Mouse (Mus musculus) heart, embryonic 10.5 days (tissue): Measurements from ENCODE around the gene Acaca. TPM values are rescaled to one million over a fixed set of nuclear protein-coding genes. Genes with fewer than 3 reads are reported as not detected.

ENCODE experiments used
- DNase-seq: peaks from one replicate; pipeline ENCODE4 v3.0.0-alpha.2; 2017; ENCODE audit warnings: low spot score
- H3K27ac ChIP-seq: fragments of 300-500 bp; sonication (generic); 2 replicates; pipeline ENCODE4 v1.5.1; 2016; ENCODE audit warnings: mild to moderate bottlenecking
- H3K27me3 ChIP-seq: fragments of 300-500 bp; sonication (generic); 2 replicates; pipeline ENCODE4 v1.6.1; 2016; ENCODE audit warnings: mild to moderate bottlenecking; ENCODE audit not compliant: poor library complexity, insufficient read depth, severe bottlenecking
- H3K36me3 ChIP-seq: fragments of 300-500 bp; sonication (generic); 2 replicates; pipeline ENCODE4 v1.6.1; 2016; ENCODE audit warnings: mild to moderate bottlenecking, moderate library complexity
- H3K4me1 ChIP-seq: fragments of 300-500 bp; sonication (generic); 2 replicates; pipeline ENCODE4 v1.6.1; 2016; ENCODE audit warnings: mild to moderate bottlenecking
- H3K4me3 ChIP-seq: fragments of 300-500 bp; sonication (generic); 2 replicates; pipeline ENCODE4 v1.5.1; 2016; ENCODE audit warnings: mild to moderate bottlenecking, moderate library complexity
- H3K9me3 ChIP-seq: fragments of 300-500 bp; sonication (generic); 2 replicates; pipeline ENCODE4 v1.6.1; 2016; ENCODE audit warnings: mild to moderate bottlenecking, moderate library complexity
- WGBS: fragments of 180-500 bp; shearing (Covaris S2); methylation state at CpG from one replicate; pipeline ENCODE4 v1.1.7; 2016; 5-methylcytosine and 5-hydroxymethylcytosine counted together
- polyA plus RNA-seq: library from polyadenylated mRNA; unstranded; fragments of >200 nt; fragmentation: Nextera tagmentation; extraction: Ambion mirVana; gene quantifications from 2 replicates; pipeline ENCODE4 v1.2.1, GENCODE M21; 2016

Acaca gene
- polyA plus RNA-seq, 1 experiment from 2014 or later: 13.3 TPM

DNA sequence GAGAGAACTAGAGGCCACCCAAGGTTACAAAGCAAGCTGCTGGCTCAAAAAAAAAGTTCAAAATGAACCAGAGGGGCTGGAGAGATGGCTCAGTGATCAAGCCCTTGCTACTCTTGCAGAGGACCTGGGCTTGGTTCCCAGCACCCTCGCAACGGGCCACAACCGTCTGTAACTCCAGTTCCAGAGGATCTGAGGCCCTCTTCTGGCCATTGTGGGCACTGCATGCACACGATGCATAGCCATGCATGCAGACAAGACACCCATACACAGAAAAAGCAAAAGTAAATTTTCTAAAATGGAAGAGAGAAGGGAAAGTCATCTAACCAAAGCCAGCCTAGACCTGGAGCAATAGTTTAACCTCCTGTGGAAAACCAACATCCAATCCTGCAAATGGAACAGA lies 277.3 kb downstream of the Acaca start:
- H3K36me3 ChIP-seq: no peaks in the 10 kb centered on the region
- H3K9me3 ChIP-seq: 0 out of 2 replicates have a peak, but pooled peaks cover 4% of the 10 kb centered on the region
- no peak overlapping the region for H3K4me3 ChIP-seq
- no peaks in the 10 kb centered on the region for H3K27me3 ChIP-seq
- no peak for DNase-seq
- H3K4me1 ChIP-seq: peaks cover 28% of the 10 kb centered on the region
- no peak overlapping the region for H3K27ac ChIP-seq
- WGBS: 91% methylated on average over 4 of the region's 4 CpGs

- H3K36me3 ChIP-seq: no peaks in the 10 kb centered on the region
- no peak for DNase-seq
- no peaks in the 10 kb centered on the region for H3K27me3 ChIP-seq
- no peak overlapping the region for H3K4me3 ChIP-seq
- H3K4me1 ChIP-seq: peaks cover 30% of the 10 kb centered on the region
- 55% methylated on average over 4 of the region's 4 CpGs for WGBS
- H3K9me3 ChIP-seq: 0 out of 2 replicates have a peak, but pooled peaks cover 4% of the 10 kb centered on the region
- no peak overlapping the region for H3K27ac ChIP-seq
Observed at GRCm38 (mm10) chr11:84410383-84410782, 280.9 kb downstream of the Acaca start.

DNA sequence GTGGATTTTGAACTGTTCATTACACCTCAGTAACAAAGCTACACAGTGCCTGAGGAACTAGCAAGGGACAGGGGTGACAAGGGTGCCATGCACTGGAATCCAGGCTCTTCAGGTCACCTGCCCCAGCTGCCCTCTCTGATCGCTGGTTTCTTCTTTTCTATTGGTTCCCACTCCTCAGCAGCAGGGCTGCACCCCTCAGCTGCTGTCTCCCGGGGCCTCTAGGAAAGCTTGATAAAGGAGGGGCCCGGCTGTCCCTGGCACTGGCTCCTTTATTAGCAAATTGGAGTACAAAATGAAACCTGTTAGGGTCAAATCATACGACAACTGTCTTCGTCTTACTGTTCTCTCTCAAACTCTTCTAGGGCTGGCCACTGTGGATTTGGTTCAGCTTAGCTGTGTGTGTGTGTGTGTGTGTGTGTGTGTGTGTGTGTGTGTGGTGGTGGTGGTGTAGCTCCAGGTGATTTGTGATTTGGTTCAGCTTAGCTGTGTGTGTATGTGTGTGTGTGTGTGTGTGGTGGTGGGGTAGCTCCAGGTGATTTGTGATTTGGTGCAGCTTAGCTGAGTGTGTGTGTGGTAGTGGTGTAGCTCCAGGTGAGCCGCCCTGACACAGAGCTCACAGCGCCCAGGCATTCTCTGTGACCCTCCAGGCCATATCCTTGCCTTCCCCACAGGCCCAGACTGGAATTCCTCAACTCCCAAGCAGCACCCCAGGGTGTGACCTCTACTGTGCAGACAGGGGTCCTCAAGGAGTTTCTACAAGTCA lies 281.6 kb downstream of the Acaca start:
- WGBS: 58% methylated on average over 7 of the region's 7 CpGs
- peak overlapping the region; percentile 63; the same call in 1 of the 2 replicates for H3K27ac ChIP-seq
- DNase-seq: no peak

DNA sequence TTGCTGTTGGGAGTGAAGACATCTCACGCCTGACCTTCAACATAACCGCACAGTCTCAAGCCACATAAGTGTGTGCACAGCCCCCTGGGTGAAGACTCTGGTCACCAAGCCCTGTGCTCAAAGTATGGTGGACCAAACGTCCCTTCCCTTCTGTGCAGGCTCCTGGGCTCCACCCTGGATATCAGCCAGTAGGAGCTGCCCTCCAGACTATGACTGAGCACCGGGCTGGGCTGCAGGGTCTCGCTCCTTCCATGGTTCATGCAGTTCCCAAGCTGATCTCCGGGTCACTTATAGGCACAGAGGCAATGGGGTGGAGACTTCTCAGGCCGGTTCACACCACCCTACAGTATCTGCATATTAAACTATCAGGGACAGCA lies 282.2 kb downstream of the Acaca start:
- 0 out of 2 replicates have a peak, but pooled peaks cover 3% of the 10 kb centered on the region for H3K9me3 ChIP-seq
- H3K36me3 ChIP-seq: no peaks in the 10 kb centered on the region
- no peak for DNase-seq
- no peak overlapping the region for H3K4me3 ChIP-seq
- peaks cover 30% of the 10 kb centered on the region for H3K4me1 ChIP-seq
- WGBS: 62% methylated on average over 7 of the region's 7 CpGs
- H3K27me3 ChIP-seq: no peaks in the 10 kb centered on the region
- peak overlapping the region; percentile 63; the same call in 1 of the 2 replicates for H3K27ac ChIP-seq

More for the DNA sequence above, 281.6 kb downstream of the Acaca start:
- peaks cover 30% of the 10 kb centered on the region for H3K4me1 ChIP-seq
- no peaks in the 10 kb centered on the region for H3K27me3 ChIP-seq
- no peak overlapping the region for H3K4me3 ChIP-seq
- 0 out of 2 replicates have a peak, but pooled peaks cover 4% of the 10 kb centered on the region for H3K9me3 ChIP-seq
- no peaks in the 10 kb centered on the region for H3K36me3 ChIP-seq

- DNase-seq: no peak
- peaks cover 30% of the 10 kb centered on the region for H3K4me1 ChIP-seq
- H3K9me3 ChIP-seq: no peaks in the 10 kb centered on the region
- no peaks in the 10 kb centered on the region for H3K27me3 ChIP-seq
- peak overlapping the region; percentile 83 for H3K27ac ChIP-seq
- H3K36me3 ChIP-seq: no peaks in the 10 kb centered on the region
- 64% methylated on average over 12 of the region's 12 CpGs for WGBS
- H3K4me3 ChIP-seq: no peak overlapping the region
Observed at GRCm38 (mm10) chr11:84412201-84412934, 282.9 kb downstream of the Acaca start.

DNA sequence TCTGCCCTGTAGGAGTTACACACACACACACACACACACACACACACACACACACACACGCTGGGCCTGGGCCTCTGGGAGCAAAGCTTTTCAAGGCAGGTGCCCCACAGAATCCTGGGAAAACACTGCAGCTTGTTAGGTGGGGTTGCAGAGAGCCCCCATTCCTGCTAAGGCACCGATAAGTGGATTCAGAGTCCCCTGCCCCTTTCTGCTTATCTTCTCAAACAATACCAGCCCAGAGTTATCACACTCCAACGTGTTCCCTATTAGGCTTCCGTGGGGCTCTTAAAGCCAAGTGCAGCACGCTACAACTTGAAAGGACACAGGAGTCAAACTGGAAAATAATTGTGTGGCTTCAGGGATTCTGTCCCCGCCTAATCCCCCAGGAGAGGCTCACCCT lies 283.6 kb downstream of the Acaca start:
- H3K4me1 ChIP-seq: peaks cover 30% of the 10 kb centered on the region
- 23% methylated on average over 6 of the region's 6 CpGs for WGBS
- no peak overlapping the region for H3K4me3 ChIP-seq
- peak overlapping the region; percentile 83 for H3K27ac ChIP-seq
- peak; percentile 85 for DNase-seq
- H3K27me3 ChIP-seq: no peaks in the 10 kb centered on the region
- no peaks in the 10 kb centered on the region for H3K9me3 ChIP-seq
- no peaks in the 10 kb centered on the region for H3K36me3 ChIP-seq

GRCm38 (mm10) chr11:84420779-84421178 lies 291.3 kb downstream of the Acaca start:
- no peak for DNase-seq
- no peaks in the 10 kb centered on the region for H3K9me3 ChIP-seq
- H3K27me3 ChIP-seq: no peaks in the 10 kb centered on the region
- peaks cover 6% of the 10 kb centered on the region; the same call in 1 of the 2 replicates for H3K36me3 ChIP-seq
- 92% methylated on average over 6 of the region's 6 CpGs for WGBS
- peaks cover 37% of the 10 kb centered on the region for H3K4me1 ChIP-seq
- H3K4me3 ChIP-seq: no peak overlapping the region
- no peak overlapping the region for H3K27ac ChIP-seq

GRCm38 (mm10) chr11:84425736-84426632 lies 296.5 kb downstream of the Acaca start:
- Histone ChIP-seq H3K36me3 (peaks cover 10% of the 10 kb centered on the region), H3K9me3 (no peaks in the 10 kb centered on the region), H3K27me3 (no peaks in the 10 kb centered on the region), H3K4me3 (no peak overlapping the region), H3K27ac (no peak overlapping the region), H3K4me1 (peaks cover 42% of the 10 kb centered on the region)
- DNase-seq: no peak
- 74% methylated on average over 13 of the region's 13 CpGs for WGBS

DNA sequence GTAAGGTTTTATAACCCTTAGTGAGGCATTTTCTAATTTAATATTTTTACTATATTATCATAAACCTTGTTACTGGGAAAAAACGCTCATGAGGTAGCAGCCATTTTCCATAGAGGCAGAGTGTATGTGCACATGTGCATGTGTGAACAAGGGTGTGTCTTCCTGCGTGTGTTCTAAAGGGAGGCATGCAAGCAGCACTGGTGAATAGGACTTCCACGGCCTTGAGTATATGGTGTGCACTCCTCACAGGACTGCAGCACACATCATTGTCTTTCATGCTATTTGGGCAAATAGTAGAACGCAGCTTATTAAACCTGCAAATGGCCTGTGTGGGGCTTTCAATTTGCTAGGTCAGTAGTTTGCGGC lies 297.1 kb downstream of the Acaca start:
- H3K9me3 ChIP-seq: no peaks in the 10 kb centered on the region
- peaks cover 37% of the 10 kb centered on the region for H3K4me1 ChIP-seq
- H3K27ac ChIP-seq: no peak overlapping the region
- no peak overlapping the region for H3K4me3 ChIP-seq
- no peaks in the 10 kb centered on the region for H3K27me3 ChIP-seq
- no peak for DNase-seq
- WGBS: 90% methylated on average over 5 of the region's 5 CpGs
- H3K36me3 ChIP-seq: peaks cover 10% of the 10 kb centered on the region

GRCm38 (mm10) chr11:84429581-84429980 lies 300.1 kb downstream of the Acaca start:
- Histone ChIP-seq H3K27me3 (no peaks in the 10 kb centered on the region), H3K4me1 (peaks cover 17% of the 10 kb centered on the region; the same call in 1 of the 2 replicates), H3K27ac (no peak overlapping the region), H3K36me3 (peaks cover 7% of the 10 kb centered on the region; the same call in 1 of the 2 replicates), H3K9me3 (no peaks in the 10 kb centered on the region), H3K4me3 (no peak overlapping the region)
- 76% methylated on average over 1 of the region's 1 CpGs for WGBS
- DNase-seq: no peak

GRCm38 (mm10) chr11:84430336-84430735 lies 300.9 kb downstream of the Acaca start:
- 79% methylated on average over 4 of the region's 4 CpGs for WGBS
- Histone ChIP-seq H3K4me1 (peaks cover 9% of the 10 kb centered on the region; the same call in 1 of the 2 replicates), H3K36me3 (peaks cover 4% of the 10 kb centered on the region; the same call in 1 of the 2 replicates), H3K27ac (no peak overlapping the region), H3K9me3 (no peaks in the 10 kb centered on the region), H3K4me3 (no peak overlapping the region), H3K27me3 (no peaks in the 10 kb centered on the region)
- no peak for DNase-seq

DNA sequence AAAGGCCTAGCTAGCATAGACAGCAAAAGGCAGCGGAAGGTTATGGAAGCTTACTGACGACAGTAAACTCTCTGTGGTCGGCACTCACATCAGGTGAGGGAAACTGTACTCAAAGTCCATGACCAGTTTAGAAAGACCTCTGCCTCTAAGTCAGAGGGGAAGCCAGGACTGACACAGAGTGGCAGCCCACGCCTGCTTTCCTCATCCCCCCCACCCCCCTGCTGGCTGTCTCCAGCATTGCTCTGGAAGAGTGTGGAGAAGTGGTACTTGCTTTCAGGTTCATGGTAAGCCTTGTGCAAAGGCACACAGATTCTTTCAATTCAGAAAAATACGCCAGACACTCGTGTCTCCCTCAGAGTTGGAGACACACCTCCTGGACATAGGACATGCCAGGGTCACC lies 305.4 kb downstream of the Acaca start:
- no peak for DNase-seq
- 0 out of 2 replicates have a peak, but pooled peaks cover 3% of the 10 kb centered on the region for H3K4me1 ChIP-seq
- H3K27ac ChIP-seq: no peak overlapping the region
- H3K36me3 ChIP-seq: peaks cover 14% of the 10 kb centered on the region; the same call in 1 of the 2 replicates
- WGBS: 72% methylated on average over 6 of the region's 6 CpGs
- no peaks in the 10 kb centered on the region for H3K27me3 ChIP-seq
- no peaks in the 10 kb centered on the region for H3K9me3 ChIP-seq
- H3K4me3 ChIP-seq: no peak overlapping the region
